Mouse (Mus musculus) urinary bladder, adult 18-20 months (tissue): ENCODE results near the gene Sp6.

Experiments used
- DNase-seq, 2 experiments: peaks; one replicate each; pipeline ENCODE4 v3.0.0; 2022; ENCODE audit warnings: low spot score in 2 of 2, mixed read lengths in 2 of 2

The Sp6 gene

GRCm38 (mm10) chr11:97013121-97013670, at the start of gene Sp6:
Gene Sp6 (plus strand): TSS chr11:97013394.
- no peak for DNase-seq

- DNase-seq, result peak; percentile 75 to 79
Observed at GRCm38 (mm10) chr11:96963580-96963979, 49.6 kb upstream of the Sp6 start.

GRCm38 (mm10) chr11:96966172-96966571, 47.0 kb upstream of the Sp6 start:
- no peak for DNase-seq

GRCm38 (mm10) chr11:96966914-96967543, 46.2 kb upstream of the Sp6 start:
- peak in 1 of 2 experiments; percentile 37 for DNase-seq

GRCm38 (mm10) chr11:96967544-96968269, 45.5 kb upstream of the Sp6 start:
- DNase-seq, result no peak

GRCm38 (mm10) chr11:96968476-96968875, 44.7 kb upstream of the Sp6 start:
- DNase-seq, result no peak

- DNase-seq, result no peak
Observed at GRCm38 (mm10) chr11:96969280-96969722, 43.9 kb upstream of the Sp6 start.

- DNase-seq, result no peak
Observed at GRCm38 (mm10) chr11:96969746-96970145, 43.4 kb upstream of the Sp6 start.

GRCm38 (mm10) chr11:96970341-96970740, 42.9 kb upstream of the Sp6 start:
- DNase-seq, result no peak

- no peak for DNase-seq
Observed at GRCm38 (mm10) chr11:96972906-96973305, 40.3 kb upstream of the Sp6 start.

GRCm38 (mm10) chr11:96973426-96973964, 39.7 kb upstream of the Sp6 start:
- DNase-seq, result no peak

- DNase-seq, result no peak
Observed at GRCm38 (mm10) chr11:96974813-96975212, 38.4 kb upstream of the Sp6 start.

- no peak for DNase-seq
Observed at GRCm38 (mm10) chr11:96975511-96976378, 37.4 kb upstream of the Sp6 start.

- no peak for DNase-seq
Observed at GRCm38 (mm10) chr11:96976379-96976687, 36.9 kb upstream of the Sp6 start.

GRCm38 (mm10) chr11:96976911-96977591, 36.1 kb upstream of the Sp6 start:
- DNase-seq, result peak; percentile 77 to 89

- DNase-seq, result peak; percentile 97 to 99
Observed at GRCm38 (mm10) chr11:96977606-96978400, 35.4 kb upstream of the Sp6 start.

GRCm38 (mm10) chr11:96978401-96979246, 34.6 kb upstream of the Sp6 start:
- DNase-seq, result no peak

GRCm38 (mm10) chr11:96979329-96979728, 33.9 kb upstream of the Sp6 start:
- no peak for DNase-seq

GRCm38 (mm10) chr11:96980021-96980420, 33.2 kb upstream of the Sp6 start:
- no peak for DNase-seq

- no peak for DNase-seq
Observed at GRCm38 (mm10) chr11:96981461-96981860, 31.7 kb upstream of the Sp6 start.
